Mouse (Mus musculus): ENCODE data around the gene Pak1ip1.
A peak's percentile ranks its signal among the peaks of the same experiment; 100 is the strongest.

Gene Pak1ip1

GRCm38 (mm10) chr13:41008271-41008670, 7.4 kb downstream of the Pak1ip1 start:
- DNase-seq: no peak

- no peak for DNase-seq
Observed at GRCm38 (mm10) chr13:41008946-41009345, 8.1 kb downstream of the Pak1ip1 start.

GRCm38 (mm10) chr13:41015829-41016634, 15.2 kb downstream of the Pak1ip1 start, which contains the start of gene Tmem14c:
Gene Tmem14c (plus strand): TSS chr13:41016292.
- peak; percentile 95 for DNase-seq

GRCm38 (mm10) chr13:41016797-41017405, 16.1 kb downstream of the Pak1ip1 start:
- peak; percentile 31 for DNase-seq

GRCm38 (mm10) chr13:41017832-41018231, 17.0 kb downstream of the Pak1ip1 start:
- no peak for DNase-seq

GRCm38 (mm10) chr13:41018236-41018635, 17.4 kb downstream of the Pak1ip1 start:
- no peak for DNase-seq

GRCm38 (mm10) chr13:41018756-41019591, 18.2 kb downstream of the Pak1ip1 start:
- DNase-seq: no peak

- no peak for DNase-seq
Observed at GRCm38 (mm10) chr13:41020494-41020893, 19.7 kb downstream of the Pak1ip1 start.

GRCm38 (mm10) chr13:41021607-41022006, 20.8 kb downstream of the Pak1ip1 start:
- DNase-seq: no peak

GRCm38 (mm10) chr13:41022099-41022498, 21.3 kb downstream of the Pak1ip1 start:
- DNase-seq: no peak

GRCm38 (mm10) chr13:41030098-41030497, 29.3 kb downstream of the Pak1ip1 start:
- no peak for DNase-seq

GRCm38 (mm10) chr13:41042511-41042910, 41.7 kb downstream of the Pak1ip1 start:
- DNase-seq: no peak

- DNase-seq: no peak
Observed at GRCm38 (mm10) chr13:41045901-41046300, 45.1 kb downstream of the Pak1ip1 start.

GRCm38 (mm10) chr13:41047280-41047679, 46.5 kb downstream of the Pak1ip1 start:
- no peak for DNase-seq

GRCm38 (mm10) chr13:41051965-41052364, 51.1 kb downstream of the Pak1ip1 start:
- no peak for DNase-seq

All from cerebellum, adult 9-11 months (tissue).